Mouse (Mus musculus) heart, adult 2 months (tissue): ENCODE measurements around the gene Cbs. TPM values are rescaled to one million over a fixed set of nuclear protein-coding genes. Genes with fewer than 3 reads are reported as not detected.
A peak's percentile ranks its signal among the peaks of the same experiment; 100 is the strongest.

Source experiments
- DNase-seq, 2 experiments: peaks; one replicate each; pipeline ENCODE4 v3.0.0; 2021
- H3K27ac ChIP-seq: fragments of 200-600 bp; 2 replicates; pipeline ENCODE4 v1.8.1; 2022
- H3K27me3 ChIP-seq: fragments of 200-500 bp; 2 replicates; pipeline ENCODE4 v1.6.1; 2012; ENCODE audit warnings: mild to moderate bottlenecking, low read length, inconsistent platforms, mixed read lengths; ENCODE audit not compliant: control insufficient read depth, insufficient read depth
- H3K36me3 ChIP-seq: fragments of 200-500 bp; 2 replicates; pipeline ENCODE4 v1.6.1; 2012; ENCODE audit warnings: low read length, inconsistent platforms; ENCODE audit not compliant: control insufficient read depth, insufficient read depth
- H3K4me1 ChIP-seq: fragments of 200-500 bp; 2 replicates; pipeline ENCODE4 v1.6.1; 2011; ENCODE audit warnings: low read length; ENCODE audit not compliant: control insufficient read depth, insufficient read depth
- H3K4me3 ChIP-seq: fragments of 200-600 bp; 2 replicates; pipeline ENCODE4 v1.8.1; 2022
- H3K79me2 ChIP-seq: fragments of 200-500 bp; replicated peaks from 2 replicates; pipeline ENCODE4 v1.6.1; 2012; ENCODE audit warnings: mild to moderate bottlenecking, inconsistent platforms, low read length, moderate library complexity, mixed read lengths; ENCODE audit not compliant: control insufficient read depth, insufficient read depth
- H3K9ac ChIP-seq: fragments of 200-500 bp; 2 replicates; pipeline ENCODE4 v1.6.1; 2012; ENCODE audit warnings: low read depth, mild to moderate bottlenecking, control low read depth, inconsistent platforms, low read length, mixed read lengths
- CTCF ChIP-seq: fragments of 200-600 bp; IDR thresholded peaks from 2 replicates; pipeline ENCODE4 v1.8.1; 2022; ENCODE audit warnings: antibody characterized with exemption, mild to moderate bottlenecking, moderate library complexity
- EP300 ChIP-seq: fragments of 200-500 bp; IDR thresholded peaks from 2 replicates; pipeline ENCODE4 v1.6.1; 2011; ENCODE audit warnings: low read depth, low read length, control low read depth; ENCODE audit not compliant: insufficient read depth
- POLR2A ChIP-seq: fragments of 200-500 bp; IDR thresholded peaks from 2 replicates; pipeline ENCODE4 v1.6.1; 2011; ENCODE audit warnings: mild to moderate bottlenecking, low read depth, low read length, control low read depth; ENCODE audit not compliant: insufficient read depth
- WGBS: fragments of 180-500 bp; shearing (Covaris S2); methylation state at CpG from one replicate; pipeline ENCODE4 v1.1.7; 2018; 5-methylcytosine and 5-hydroxymethylcytosine counted together
- intact Hi-C: fragments of 180-260 bp; cut with DNase I; formaldehyde crosslinking; loops from one replicate; pipeline ENCODE4 v1.15.1; 2025
- polyA plus RNA-seq: library from polyadenylated mRNA; depleted of rRNA; stranded (reverse); fragments of >200 nt; gene quantifications from 2 replicates; pipeline ENCODE4 v1.2.3, GENCODE M21; 2012
- total RNA-seq, 2 experiments: library from RNA; stranded (reverse); gene quantifications; 2 replicates each; pipeline ENCODE4 v1.2.3; 2021

Cbs gene
- total and polyA plus RNA-seq, 3 experiments, result 0.94 to 7.0 (median 2.4) TPM

- TF ChIP-seq POLR2A (no peak), CTCF (peak; percentile 34)
- Histone ChIP-seq H3K4me3 (no peak overlapping the region), H3K9ac (no peak overlapping the region), H3K36me3 (no peaks in the 10 kb centered on the region), H3K79me2 (no peaks in the 10 kb centered on the region; the same call in 1 of the 2 replicates), H3K4me1 (peaks cover 1% of the 10 kb centered on the region; the same call in 1 of the 2 replicates), H3K27me3 (no peaks in the 10 kb centered on the region), H3K27ac (no peak overlapping the region)
- intact Hi-C loops, result no loop called here
- no peak for DNase-seq
These were observed 25.8 kb upstream of the Cbs start for GRCm38 (mm10) chr17:31662855-31663254.

GRCm38 (mm10) chr17:31660661-31661250 lies 23.7 kb upstream of the Cbs start:
- DNase-seq, result no peak
- Histone ChIP-seq H3K27me3 (no peaks in the 10 kb centered on the region), H3K4me3 (no peak overlapping the region), H3K79me2 (peaks cover 4% of the 10 kb centered on the region; the same call in 1 of the 2 replicates), H3K4me1 (peaks cover 5% of the 10 kb centered on the region), H3K36me3 (peaks cover 8% of the 10 kb centered on the region), H3K9ac (no peak overlapping the region), H3K27ac (no peak overlapping the region)
- WGBS, result 71% methylated on average over 8 of the region's 8 CpGs
- no peak for TF ChIP-seq CTCF
- TF ChIP-seq POLR2A, result no peak
- TF ChIP-seq EP300, result no peak
- intact Hi-C loops, result no loop called here

GRCm38 (mm10) chr17:31658468-31659185 lies 21.6 kb upstream of the Cbs start, which contains the start of gene U2af1:
Gene U2af1 (minus strand): TSS chr17:31658892.
- WGBS, result under 1% methylated on average over 75 of the region's 77 CpGs
- peaks cover 9% of the 10 kb centered on the region for H3K4me1 ChIP-seq
- peak within 1 kb of the TSS; percentile 94 for H3K4me3 ChIP-seq
- H3K36me3 ChIP-seq, result peaks cover 16% of the 10 kb centered on the region
- peak; percentile 99 for DNase-seq
- TF ChIP-seq POLR2A (peak; percentile 85), CTCF (peak; percentile 21), EP300 (0 out of 2 replicates have a peak, but pooled peaks have one; percentile 33)
- intact Hi-C loops, result loop anchor here (5.0 to 10.0 kb wide), 4 partner anchors 91 to 644 kb away; no protein-coding TSS in a partner anchor
- peak within 1 kb of the TSS; percentile 95 for H3K9ac ChIP-seq
- H3K27ac ChIP-seq, result peak within 1 kb of the TSS; percentile 92
- H3K79me2 ChIP-seq, result peaks cover 4% of the 10 kb centered on the region; the same call in 1 of the 2 replicates
- H3K27me3 ChIP-seq, result no peaks in the 10 kb centered on the region

GRCm38 (mm10) chr17:31658136-31658467 lies 21.1 kb upstream of the Cbs start:
- peak overlapping the region; percentile 94 for H3K4me3 ChIP-seq
- peaks cover 4% of the 10 kb centered on the region; the same call in 1 of the 2 replicates for H3K79me2 ChIP-seq
- TF ChIP-seq CTCF, result no peak
- no peak for TF ChIP-seq POLR2A
- TF ChIP-seq EP300, result no peak
- H3K27me3 ChIP-seq, result no peaks in the 10 kb centered on the region
- peak overlapping the region; percentile 95 for H3K9ac ChIP-seq
- no peak for DNase-seq
- peaks cover 16% of the 10 kb centered on the region for H3K36me3 ChIP-seq
- intact Hi-C loops, result loop anchor here (5.0 to 10.0 kb wide), 4 partner anchors 91 to 643 kb away; no protein-coding TSS in a partner anchor
- H3K27ac ChIP-seq, result peak overlapping the region; percentile 92
- under 1% methylated on average over 27 of the region's 27 CpGs for WGBS
- peaks cover 9% of the 10 kb centered on the region for H3K4me1 ChIP-seq

- H3K36me3 ChIP-seq, result peaks cover 19% of the 10 kb centered on the region
- peaks cover 9% of the 10 kb centered on the region for H3K4me1 ChIP-seq
- H3K9ac ChIP-seq, result peak overlapping the region; percentile 95; the same call in 1 of the 2 replicates
- intact Hi-C loops, result loop anchor here (5.0 to 10.0 kb wide), 4 partner anchors 90 to 643 kb away; no protein-coding TSS in a partner anchor
- H3K79me2 ChIP-seq, result peaks cover 4% of the 10 kb centered on the region; the same call in 1 of the 2 replicates
- TF ChIP-seq POLR2A (no peak), EP300 (no peak), CTCF (no peak)
- WGBS, result 43% methylated on average over 12 of the region's 12 CpGs
- H3K27me3 ChIP-seq, result no peaks in the 10 kb centered on the region
- peak overlapping the region; percentile 94 for H3K4me3 ChIP-seq
- peak overlapping the region; percentile 92; the same call in 1 of the 2 replicates for H3K27ac ChIP-seq
- DNase-seq, result no peak
These were observed 20.3 kb upstream of the Cbs start for GRCm38 (mm10) chr17:31657141-31657983.
